Mouse (Mus musculus): ENCODE data around the gene Gm10643. TPM values are rescaled to one million over a fixed set of nuclear protein-coding genes. Genes with fewer than 3 reads are reported as not detected.
A peak's percentile ranks its signal among the peaks of the same experiment; 100 is the strongest.

Gene Gm10643
- total RNA-seq, 2 experiments from 2014 or later, result 4.2 to 5.0 TPM

- DNase-seq, result peak; percentile 74 to 89
Measured at GRCm38 (mm10) chr8:84039050-84039449, 25.9 kb downstream of the Gm10643 start.

GRCm38 (mm10) chr8:84038015-84038414, 26.9 kb downstream of the Gm10643 start:
- peak; percentile 77 to 79 for DNase-seq

- DNase-seq, result no peak
Measured at GRCm38 (mm10) chr8:84032777-84033176, 32.2 kb downstream of the Gm10643 start.

- no peak for DNase-seq
Measured at GRCm38 (mm10) chr8:84029272-84029671, 35.7 kb downstream of the Gm10643 start.

GRCm38 (mm10) chr8:84027449-84027848, 37.5 kb downstream of the Gm10643 start:
- DNase-seq, result no peak

- DNase-seq, result peak in 1 of 2 experiments; percentile 35
Measured at GRCm38 (mm10) chr8:84025863-84026262, 39.1 kb downstream of the Gm10643 start.

GRCm38 (mm10) chr8:84024171-84024570, 40.8 kb downstream of the Gm10643 start:
- peak in 1 of 2 experiments; percentile 63 for DNase-seq

GRCm38 (mm10) chr8:84023631-84024030, 41.3 kb downstream of the Gm10643 start:
- no peak for DNase-seq

- DNase-seq, result peak; percentile 85 to 89
Measured at GRCm38 (mm10) chr8:84023085-84023484, 41.9 kb downstream of the Gm10643 start.

- DNase-seq, result no peak
Measured at GRCm38 (mm10) chr8:84021569-84021968, 43.4 kb downstream of the Gm10643 start.

GRCm38 (mm10) chr8:84021096-84021495, 43.8 kb downstream of the Gm10643 start, which contains the start of gene Palm3:
TSS of gene Palm3 (plus strand) at chr8:84021471.
- DNase-seq, result no peak

- DNase-seq, result no peak
Measured at GRCm38 (mm10) chr8:84019738-84020137, 45.2 kb downstream of the Gm10643 start.

GRCm38 (mm10) chr8:84015833-84016232, 49.1 kb downstream of the Gm10643 start:
- no peak for DNase-seq

Small RNA genes within 50 kb of the gene (microRNA-seq; reads per million reads assigned to microRNA genes)
- 0 reads per million in 2 experiments for gene Mir709

Other genes starting within 250 kb of the Gm10643 start
- gene Adgrl1, start 165.0 kb downstream of the Gm10643 start, total RNA-seq (2021), result 10 to 100 TPM in 1 of 2 experiments, 1 to 10 TPM in 1; 9.9 to 10.9 TPM
- gene Gm10644, start 109.9 kb downstream of the Gm10643 start, total RNA-seq (2021), result 1 to 10 TPM; 1.4 to 1.7 TPM
- 1 to 10 TPM; 1.3 to 2.0 TPM for gene Asf1b, start 109.6 kb downstream of the Gm10643 start, total RNA-seq (2021)
- gene Prkaca, start 92.1 kb downstream of the Gm10643 start, total RNA-seq (2021), result 100 to 1,000 TPM; 327 to 347 TPM
- gene Samd1, start 67.5 kb downstream of the Gm10643 start, total RNA-seq (2021), result 10 to 100 TPM; 22.0 to 26.7 TPM
- gene 1700067K01Rik, start 63.6 kb downstream of the Gm10643 start, total RNA-seq (2021), result under 1 TPM in 1 of 2 experiments, not detected in 1; 0.20 TPM
- gene 2210011C24Rik, start 53.0 kb downstream of the Gm10643 start, total RNA-seq (2021), result 1 to 10 TPM; 2.0 to 3.1 TPM
- under 1 TPM; 0.30 to 0.33 TPM for gene Palm3, start 43.7 kb downstream of the Gm10643 start, total RNA-seq (2021)
- gene Il27ra, start 22.5 kb downstream of the Gm10643 start, total RNA-seq (2021), result 1 to 10 TPM; 3.1 to 5.4 TPM
- gene Rln3, start 20.1 kb downstream of the Gm10643 start, total RNA-seq (2021), result not detected
- 1 to 10 TPM; 8.3 to 9.1 TPM for gene Rfx1, start 1.7 kb upstream of the Gm10643 start, total RNA-seq (2021)
- gene Dcaf15, start 39.6 kb upstream of the Gm10643 start, total RNA-seq (2021), result 1 to 10 TPM; 7.2 to 7.3 TPM
- gene Podnl1, start 60.9 kb upstream of the Gm10643 start, total RNA-seq (2021), result under 1 TPM in 1 of 2 experiments, not detected in 1; 0.10 TPM
- 10 to 100 TPM; 10.9 to 13.0 TPM for gene Cc2d1a, start 82.8 kb upstream of the Gm10643 start, total RNA-seq (2021)
- under 1 TPM; 0.35 to 0.59 TPM for gene 4930432K21Rik, start 82.9 kb upstream of the Gm10643 start, total RNA-seq (2021)
- gene Nanos3, start 120.1 kb upstream of the Gm10643 start, total RNA-seq (2021), result 1 to 10 TPM in 1 of 2 experiments, not detected in 1; 1.2 TPM
- gene Zswim4, start 171.9 kb upstream of the Gm10643 start, total RNA-seq (2021), result 1 to 10 TPM; 6.4 to 6.6 TPM
- 100 to 1,000 TPM; 213 to 219 TPM for gene D8Ertd738e, start 184.6 kb upstream of the Gm10643 start, total RNA-seq (2021)
- gene Mri1, start 192.2 kb upstream of the Gm10643 start, total RNA-seq (2021), result 10 to 100 TPM; 12.0 to 15.1 TPM
- gene Ccdc130, start 205.2 kb upstream of the Gm10643 start, total RNA-seq (2021), result 10 to 100 TPM in 1 of 2 experiments, 1 to 10 TPM in 1; 8.8 to 11.0 TPM

Data from heart, adult 18-20 months (tissue).